Mouse (Mus musculus): Measurements from ENCODE around the gene Scel.
"Not testable (repeated sequence)": the region's sequence is repeated elsewhere in the genome, so short reads cannot be mapped to it uniquely, and the experiment has no call there.

GRCm38 (mm10) chr14:103476232-103476631, 36.9 kb upstream of the Scel start:
- TF ChIP-seq CTCF (IDR thresholded peaks at IDR 0.05; ENCODE audit: extremely low read depth, insufficient read length, insufficient replicate concordance, low read depth, low read length); POLR2A (IDR thresholded peaks at IDR 0.05; ENCODE audit: low read depth, low read length): not testable (repeated sequence)
